Comparison of ENCODE assay signal across 8 mouse cellular contexts in the genomic region with DNA sequence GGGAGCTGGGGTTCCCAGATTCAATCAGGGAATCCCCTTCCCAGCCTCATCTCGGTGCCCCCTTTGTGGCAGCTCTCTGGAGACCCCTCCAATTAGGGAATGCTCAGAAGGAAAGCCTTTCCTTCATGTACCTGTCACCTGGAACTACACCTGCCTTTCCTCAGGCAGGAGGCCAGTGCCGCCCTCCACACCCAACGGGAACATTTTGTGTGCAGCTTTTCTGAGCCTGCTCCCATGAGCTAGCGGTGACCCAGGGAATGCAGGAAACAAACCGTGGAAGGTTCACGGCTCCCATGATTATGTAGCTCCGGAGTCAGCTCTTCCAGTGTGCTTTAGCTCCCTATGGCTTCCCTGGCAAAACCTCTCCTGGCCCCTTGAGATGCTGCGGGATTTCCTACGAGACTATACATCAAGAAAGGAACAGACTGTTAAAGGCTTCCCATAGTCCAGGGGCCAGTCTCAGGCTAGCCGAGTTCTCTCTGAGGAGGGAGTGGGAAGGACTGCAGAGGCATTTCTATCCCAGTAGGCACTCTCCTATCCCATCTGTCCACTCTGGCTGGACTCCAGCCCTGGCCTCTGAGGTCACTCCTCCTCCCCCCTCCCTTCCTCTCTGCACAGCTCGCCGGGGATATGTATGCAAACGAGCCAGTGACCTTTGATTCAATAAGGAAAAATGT. TPM values are rescaled to one million over a fixed set of nuclear protein-coding genes. Genes with fewer than 3 reads are reported as not detected.
DNase-seq lines count a peak whose midpoint lies in the region; ATAC-seq lines count a peak whose summit lies in the region.

No protein-coding gene starts in this region.

- intact Hi-C loops in left cerebral cortex, postnatal 14 days (cut with DNase I): no loop called here

- peaks cover 27% of the 10 kb centered on the region for H3K36me3 ChIP-seq in heart, embryonic 10.5 days

- no peak for ATAC-seq in megakaryocyte, adult 5-6 weeks (ENCODE audit: poor library complexity, severe bottlenecking)

- no peaks in the 10 kb centered on the region for H3K9me3 ChIP-seq in heart, embryonic 10.5 days

- H3K27ac ChIP-seq in heart, embryonic 10.5 days: peak overlapping the region; percentile 80

- 33% methylated on average over 13 of the region's 13 CpGs for WGBS in heart, embryonic 10.5 days

- DNase-seq in Muller cell, postnatal 12 days (ENCODE audit: inconsistent ontology term): peak; percentile 75
- DNase-seq in cerebellum, adult 11 months: peak; percentile 98
- peak; percentile 82 for DNase-seq in heart, embryonic 10.5 days (ENCODE audit: low spot score)
- DNase-seq in kidney, postnatal 25 days: peak; percentile 81 to 82
- DNase-seq in retina, postnatal 7 days (ENCODE audit: low read depth, low spot score): peak; percentile 63
- no peak for DNase-seq in right cerebral cortex, postnatal 10 days (ENCODE audit: low spot score in 2 of 2)
- no peak for DNase-seq in left cerebral cortex, postnatal 14 days (ENCODE audit: low spot score in 2 of 2)

- peaks cover 17% of the 10 kb centered on the region for H3K27me3 ChIP-seq in heart, embryonic 10.5 days (ENCODE audit: insufficient read depth, poor library complexity, severe bottlenecking)

- no peak overlapping the region for H3K4me3 ChIP-seq in heart, embryonic 10.5 days

- peaks cover 53% of the 10 kb centered on the region for H3K4me1 ChIP-seq in heart, embryonic 10.5 days

RNA-seq across cellular contexts. Expression of a gene that starts 5.0 kb away (rescaled TPM):
- 77.9 and 80.0 TPM in 2 replicates for polyA plus RNA-seq in heart, embryonic 10.5 days (2016; fragmentation: Nextera tagmentation; extraction: Ambion mirVana)
- not detected in 2 replicates for total RNA-seq in megakaryocyte, adult 5-6 weeks (2015)
- total RNA-seq in megakaryocyte, adult 5-6 weeks (2017): 0.11 TPM in 1 of 2 replicates, not detected in the other
- total RNA-seq in left cerebral cortex, postnatal 14 days (2021): 100 to 1,000 TPM; 199 to 210 TPM

RNA-seq across cellular contexts. Expression of a gene that starts 10.0 kb away (rescaled TPM):
- polyA plus RNA-seq in heart, embryonic 10.5 days (2016; fragmentation: Nextera tagmentation; extraction: Ambion mirVana): 341 and 642 TPM in 2 replicates
- not detected in 2 replicates for total RNA-seq in megakaryocyte, adult 5-6 weeks (2015)
- not detected in 2 replicates for total RNA-seq in megakaryocyte, adult 5-6 weeks (2017)
- 1 to 10 TPM; 1.5 to 2.6 TPM for total RNA-seq in left cerebral cortex, postnatal 14 days (2021)

RNA-seq across cellular contexts. Expression of a gene that starts 52.3 kb away (rescaled TPM):
- 142 and 144 TPM in 2 replicates for polyA plus RNA-seq in heart, embryonic 10.5 days (2016; fragmentation: Nextera tagmentation; extraction: Ambion mirVana)
- total RNA-seq in megakaryocyte, adult 5-6 weeks (2015): 26.2 and 32.0 TPM in 2 replicates
- total RNA-seq in megakaryocyte, adult 5-6 weeks (2017): 31.1 and 35.9 TPM in 2 replicates
- total RNA-seq in left cerebral cortex, postnatal 14 days (2021): 10 to 100 TPM; 60.1 to 60.8 TPM

Comparison
In these comparisons a context has a peak if more than half of its experiments do, and no peak if none do; other contexts are left out.
1. DNase-seq: peak in Muller cell, postnatal 12 days (single experiment), cerebellum, adult 11 months (single experiment), heart, embryonic 10.5 days (single experiment), kidney, postnatal 25 days (2 of 2) and retina, postnatal 7 days (single experiment); none in right cerebral cortex, postnatal 10 days (0 of 2) and left cerebral cortex, postnatal 14 days (0 of 2).
2. RNA of a gene that starts 5.0 kb away (total RNA-seq): 199 to 210 TPM in left cerebral cortex, postnatal 14 days; 0.11 TPM in megakaryocyte, adult 5-6 weeks; every median in the first group is over 100 times any median in the second.